Mouse (Mus musculus) large intestine, adult 2 months (tissue): ENCODE measurements around the gene Ppp6r2. TPM values are rescaled to one million over a fixed set of nuclear protein-coding genes. Genes with fewer than 3 reads are reported as not detected.

ENCODE experiments used
- DNase-seq: peaks from one replicate; pipeline ENCODE4 v3.0.0-alpha.2; 2012; ENCODE audit warnings: low read depth, low spot score
- WGBS: fragments of 180-500 bp; shearing (Covaris S2); methylation state at CpG from one replicate; pipeline ENCODE4 v1.1.7; 2018; 5-methylcytosine and 5-hydroxymethylcytosine counted together
- polyA plus RNA-seq: library from polyadenylated mRNA; depleted of rRNA; stranded (reverse); fragments of >200 nt; gene quantifications from 2 replicates; pipeline ENCODE4 v1.2.3, GENCODE M21; 2012

Gene Ppp6r2
- polyA plus RNA-seq, 1 experiment: 41.0 TPM

DNA sequence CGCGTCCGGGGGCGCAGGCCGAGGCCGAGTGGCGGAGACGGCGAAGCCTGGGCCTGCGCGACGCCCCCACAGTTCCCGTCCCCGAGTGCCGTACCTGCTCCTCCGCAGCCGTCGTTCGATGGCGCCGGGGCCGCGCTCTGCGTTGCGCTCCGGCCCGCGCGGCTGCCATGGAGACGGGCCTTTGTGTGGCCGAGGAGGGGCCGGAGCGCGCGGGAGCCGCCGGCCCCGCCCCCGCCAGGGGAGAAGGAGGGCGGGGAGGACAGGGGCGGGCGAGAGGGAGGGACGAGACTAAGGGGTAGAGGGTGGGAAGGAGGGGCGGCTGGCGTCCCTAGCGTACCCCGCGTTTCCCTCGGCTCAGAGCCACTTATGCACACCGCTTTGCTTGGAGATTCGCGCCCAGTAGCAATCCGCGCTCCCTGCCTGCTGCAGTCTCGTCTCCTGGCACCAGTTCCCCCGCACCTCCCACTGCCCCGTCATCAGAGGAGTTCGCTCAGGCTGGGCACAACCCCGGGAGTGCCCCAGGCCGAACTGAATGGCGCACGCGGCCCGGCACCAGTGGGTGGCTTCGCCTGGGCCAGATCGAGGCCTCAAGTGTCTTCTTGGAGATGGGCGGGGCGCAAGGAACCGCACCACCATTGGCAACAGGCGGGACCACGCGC, 30.7 kb upstream of the Ppp6r2 start, which contains the start of gene Plxnb2:
TSS of gene Plxnb2 (minus strand) at position 218 of the 659 bp plus-strand sequence.
- no peak for DNase-seq
- under 1% methylated on average over 72 of the region's 72 CpGs for WGBS

DNA sequence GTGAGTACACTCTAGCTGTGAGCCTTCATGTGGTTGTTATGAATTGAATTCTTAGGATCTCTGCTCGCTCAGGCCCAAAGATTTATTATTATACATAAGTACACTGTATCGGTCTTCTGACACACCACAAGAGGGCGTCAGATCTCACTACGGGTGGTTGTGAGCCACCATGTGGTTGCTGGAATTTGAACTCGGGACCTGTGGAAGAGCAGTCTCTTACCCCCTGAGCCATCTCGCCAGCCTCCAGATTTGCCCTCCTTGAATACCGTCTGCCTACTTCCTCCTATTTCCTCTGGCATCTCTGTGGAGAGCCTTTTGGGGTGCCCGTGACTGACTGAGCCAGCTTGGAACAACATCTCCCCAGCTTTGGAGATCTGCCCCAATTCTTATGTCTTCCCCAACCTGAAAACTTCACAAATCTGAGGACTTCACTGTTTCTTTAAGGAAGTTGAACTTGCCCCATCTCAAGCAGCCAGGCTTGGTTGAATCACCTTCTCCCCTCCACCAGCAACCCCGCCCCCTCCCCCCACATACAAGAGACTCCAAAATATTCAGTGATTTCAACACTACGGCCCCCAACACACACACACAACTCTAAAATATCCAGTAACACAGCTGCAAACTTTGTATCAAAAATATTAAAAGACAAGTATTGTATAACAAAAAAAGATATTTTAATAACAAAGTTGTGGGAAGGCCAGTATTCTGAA, 29.6 kb upstream of the Ppp6r2 start:
- WGBS: 64% methylated on average over 10 of the region's 10 CpGs
- no peak for DNase-seq

DNA sequence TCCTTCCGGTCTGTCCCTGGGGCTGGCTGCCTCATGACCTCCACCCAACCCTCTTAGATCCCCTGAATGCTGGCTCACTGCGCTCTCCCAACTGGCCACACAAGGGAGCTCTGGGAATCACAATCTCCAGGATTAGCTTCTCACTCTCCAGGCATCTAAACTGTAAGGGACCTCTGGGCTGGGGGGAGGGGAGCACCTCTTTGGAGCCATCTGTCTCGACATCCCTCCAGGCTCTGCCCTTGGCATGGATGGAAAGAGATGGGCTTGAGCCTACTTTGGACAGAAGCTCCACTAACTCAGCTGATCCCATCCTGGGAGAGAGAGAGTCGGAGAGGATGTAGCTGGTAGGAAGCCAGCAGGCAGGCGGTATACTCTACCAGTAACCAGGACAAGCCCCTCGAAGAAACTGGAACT, 29.0 kb upstream of the Ppp6r2 start:
- WGBS: 56% methylated on average over 6 of the region's 6 CpGs
- no peak for DNase-seq

DNA sequence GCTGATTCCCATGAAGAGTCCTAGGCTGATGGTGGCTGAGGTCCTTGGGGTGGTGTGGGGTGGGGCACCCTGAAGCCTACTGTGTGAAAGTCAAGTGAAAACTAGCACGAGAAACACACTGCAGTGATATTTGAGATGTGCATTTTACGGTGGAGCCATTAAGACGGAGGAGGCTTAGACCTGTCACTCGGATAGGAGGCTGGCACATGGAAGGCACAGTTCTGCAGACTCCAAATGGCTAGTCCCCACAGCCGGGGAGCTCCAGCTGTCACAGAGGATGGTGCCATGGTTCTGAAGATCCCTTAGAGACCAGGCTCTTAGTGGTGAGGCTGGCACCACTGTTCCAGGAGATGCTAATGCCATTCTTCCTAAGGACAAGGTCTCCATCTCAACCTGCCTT, 28.5 kb upstream of the Ppp6r2 start:
- WGBS: 73% methylated on average over 5 of the region's 5 CpGs
- DNase-seq: no peak

DNA sequence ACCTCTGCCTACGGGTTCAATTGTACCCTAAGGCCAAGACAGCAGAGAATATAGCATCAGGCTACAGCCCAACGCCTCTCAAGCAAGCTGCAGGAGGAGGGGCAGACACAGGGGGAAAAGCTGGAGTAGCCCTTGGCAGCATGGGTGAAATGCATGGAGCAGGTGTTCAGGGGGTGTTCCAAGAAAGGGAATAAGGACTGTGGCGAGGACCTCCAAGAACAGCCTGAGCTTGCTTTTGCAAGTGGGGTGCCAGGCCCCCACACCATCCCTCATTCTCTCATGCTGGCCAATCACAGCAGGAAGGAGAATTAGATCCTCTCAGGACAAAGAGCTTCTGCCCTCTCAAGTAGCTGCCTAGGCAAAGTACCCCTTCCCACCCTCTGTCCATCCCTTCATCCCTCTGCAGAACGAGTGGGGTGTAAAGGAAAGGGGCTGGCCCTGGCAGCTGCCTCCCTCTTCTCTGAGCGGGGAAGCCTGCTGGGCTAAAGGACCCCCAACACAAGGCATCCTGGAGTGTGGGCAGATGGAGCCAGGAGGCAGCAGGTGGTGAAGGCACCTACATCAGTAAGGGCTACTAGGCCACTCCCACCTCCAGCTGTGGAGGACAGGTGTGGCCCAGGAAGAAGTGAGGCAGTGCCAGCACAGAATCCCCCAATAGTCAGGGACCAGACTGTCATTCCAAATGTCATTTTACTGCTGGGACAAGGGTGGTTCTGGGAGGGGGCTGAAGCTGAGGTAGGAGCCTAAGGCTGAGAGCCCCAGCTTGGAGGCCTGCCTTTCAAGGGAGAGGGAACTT, 27.0 kb upstream of the Ppp6r2 start:
- WGBS: 85% methylated on average over 5 of the region's 5 CpGs
- DNase-seq: no peak

DNA sequence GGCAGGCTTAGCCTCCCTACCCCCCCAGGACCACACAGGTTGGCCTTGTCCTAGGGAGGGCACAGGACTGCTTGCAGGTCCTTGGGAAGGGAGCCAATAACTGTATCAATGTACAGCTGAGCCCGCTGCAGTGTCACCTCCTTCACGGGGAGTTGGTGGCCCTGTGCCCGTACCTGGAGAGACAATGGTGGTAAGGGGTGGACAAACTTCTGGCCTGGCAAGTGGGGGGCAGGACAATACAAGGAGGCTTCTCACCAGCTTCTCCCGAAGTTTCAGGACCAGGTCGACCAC, 26.5 kb upstream of the Ppp6r2 start:
- 78% methylated on average over 5 of the region's 5 CpGs for WGBS
- DNase-seq: no peak

DNA sequence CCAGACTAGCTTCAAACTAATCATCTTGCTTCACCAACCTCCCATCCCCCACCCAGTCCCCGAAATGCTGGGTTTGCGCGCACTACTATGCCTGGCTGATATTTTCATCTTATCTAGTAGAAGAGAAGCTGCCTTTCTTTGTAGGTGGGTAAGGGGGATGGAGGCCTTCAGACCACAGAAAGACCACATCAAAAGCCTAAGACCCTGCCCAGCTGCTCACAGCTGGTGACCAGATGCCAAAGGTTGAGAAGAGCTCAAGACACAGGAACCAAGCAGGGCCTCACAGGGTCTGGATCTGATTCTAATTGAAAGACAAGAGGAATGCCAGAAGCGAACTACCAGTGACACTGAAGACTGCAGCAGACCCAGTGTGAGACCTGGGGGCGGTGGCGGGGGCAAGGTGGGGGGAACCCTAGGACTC, 16.1 kb upstream of the Ppp6r2 start:
- no peak for DNase-seq
- WGBS: 57% methylated on average over 6 of the region's 6 CpGs

DNA sequence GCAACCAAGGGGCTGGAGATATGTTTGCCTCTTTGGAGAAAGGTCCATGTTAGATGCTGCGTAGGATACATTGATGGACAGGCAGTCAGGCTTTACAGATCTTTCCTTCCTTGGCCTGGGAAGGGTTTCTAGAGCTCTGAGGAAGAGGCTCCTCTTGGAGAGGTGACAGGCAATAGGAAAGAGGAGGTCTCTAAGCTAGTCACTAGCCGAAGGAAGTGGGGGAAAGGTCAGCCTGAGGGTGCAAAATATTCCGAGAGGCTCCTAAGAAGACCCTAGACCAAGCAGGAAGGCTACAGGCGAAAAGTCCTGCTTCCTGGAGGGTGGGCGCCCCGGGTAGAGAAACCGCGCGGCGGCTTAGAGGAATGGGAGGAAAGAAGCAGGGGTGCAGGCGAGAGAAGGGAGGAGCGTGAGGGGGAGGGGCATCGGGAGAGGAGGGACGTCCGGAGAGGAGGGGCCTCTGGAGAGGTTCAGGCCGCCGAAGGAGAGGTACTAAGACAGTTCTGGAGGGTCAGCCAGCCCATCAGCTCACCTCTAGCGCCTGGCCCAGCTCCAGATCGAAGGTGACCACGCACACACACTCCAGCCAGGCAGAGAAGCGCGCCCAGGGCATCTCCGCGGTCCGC, 15.6 kb upstream of the Ppp6r2 start:
- DNase-seq: no peak
- 2% methylated on average over 25 of the region's 25 CpGs for WGBS

DNA sequence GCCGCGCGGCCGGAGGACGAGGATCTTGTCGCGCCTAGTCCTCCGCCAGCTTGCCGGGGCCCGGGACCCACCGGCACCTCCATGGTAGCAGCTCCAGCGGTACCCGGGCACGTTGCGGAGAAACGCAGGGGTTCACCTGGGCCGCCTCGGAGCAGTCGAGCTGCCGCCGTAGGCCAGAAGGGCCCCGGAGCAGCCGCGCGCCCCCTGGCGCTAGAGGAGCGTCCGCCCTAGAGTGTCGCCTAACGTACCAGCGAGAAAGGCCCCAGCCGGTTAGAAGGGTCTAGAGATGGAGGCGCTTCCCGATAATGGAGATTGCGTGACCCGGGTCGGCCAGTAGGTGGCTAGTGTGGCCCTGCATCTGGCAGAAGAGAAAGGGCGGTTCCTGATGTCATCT, 15.0 kb upstream of the Ppp6r2 start, which contains the start of gene Dennd6b:
TSS of gene Dennd6b (minus strand) at position 184 of the 394 bp plus-strand sequence.
- under 1% methylated on average over 38 of the region's 38 CpGs for WGBS
- DNase-seq: peak; percentile 89

DNA sequence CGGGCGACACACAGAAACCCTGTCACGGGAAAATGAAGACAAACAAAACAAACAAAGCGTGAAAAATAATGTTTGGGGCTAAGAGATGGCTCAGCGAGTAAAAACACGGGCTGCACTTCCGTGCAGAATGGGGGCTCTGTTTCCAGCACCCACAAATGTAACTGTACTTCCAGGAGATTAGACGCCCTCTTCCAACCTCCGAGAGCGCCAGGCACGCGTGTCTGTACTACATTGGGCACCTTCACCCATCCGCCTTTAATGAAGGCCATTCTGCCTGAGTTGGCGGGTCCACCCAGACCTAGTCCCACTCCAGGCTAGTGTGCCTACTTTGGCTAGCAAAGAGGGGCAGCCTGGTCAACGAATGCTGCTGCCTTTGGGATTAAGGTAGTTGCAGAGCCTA, 14.3 kb upstream of the Ppp6r2 start:
- WGBS: 62% methylated on average over 15 of the region's 15 CpGs
- no peak for DNase-seq

DNA sequence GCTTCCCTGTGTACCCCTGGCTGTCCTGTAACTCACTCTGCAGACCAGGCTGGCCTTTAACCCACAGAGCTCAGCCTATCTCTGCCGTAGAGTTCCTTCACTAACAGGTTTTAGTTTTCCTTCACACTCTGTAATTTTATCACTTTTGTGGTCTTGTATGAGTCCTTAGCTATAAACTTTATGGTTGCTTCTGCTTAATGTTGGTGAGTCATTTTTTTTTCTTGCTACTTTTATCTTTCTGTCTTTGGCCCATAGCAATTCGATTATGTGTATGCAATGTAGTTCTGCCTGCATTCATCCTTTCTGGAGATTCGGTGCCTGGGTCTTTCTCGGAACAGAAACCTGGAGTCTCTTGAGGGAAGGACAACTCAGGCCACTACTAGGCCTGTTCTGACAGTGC, 3.9 kb upstream of the Ppp6r2 start:
- 38% methylated on average over 4 of the region's 4 CpGs for WGBS
- DNase-seq: no peak

DNA sequence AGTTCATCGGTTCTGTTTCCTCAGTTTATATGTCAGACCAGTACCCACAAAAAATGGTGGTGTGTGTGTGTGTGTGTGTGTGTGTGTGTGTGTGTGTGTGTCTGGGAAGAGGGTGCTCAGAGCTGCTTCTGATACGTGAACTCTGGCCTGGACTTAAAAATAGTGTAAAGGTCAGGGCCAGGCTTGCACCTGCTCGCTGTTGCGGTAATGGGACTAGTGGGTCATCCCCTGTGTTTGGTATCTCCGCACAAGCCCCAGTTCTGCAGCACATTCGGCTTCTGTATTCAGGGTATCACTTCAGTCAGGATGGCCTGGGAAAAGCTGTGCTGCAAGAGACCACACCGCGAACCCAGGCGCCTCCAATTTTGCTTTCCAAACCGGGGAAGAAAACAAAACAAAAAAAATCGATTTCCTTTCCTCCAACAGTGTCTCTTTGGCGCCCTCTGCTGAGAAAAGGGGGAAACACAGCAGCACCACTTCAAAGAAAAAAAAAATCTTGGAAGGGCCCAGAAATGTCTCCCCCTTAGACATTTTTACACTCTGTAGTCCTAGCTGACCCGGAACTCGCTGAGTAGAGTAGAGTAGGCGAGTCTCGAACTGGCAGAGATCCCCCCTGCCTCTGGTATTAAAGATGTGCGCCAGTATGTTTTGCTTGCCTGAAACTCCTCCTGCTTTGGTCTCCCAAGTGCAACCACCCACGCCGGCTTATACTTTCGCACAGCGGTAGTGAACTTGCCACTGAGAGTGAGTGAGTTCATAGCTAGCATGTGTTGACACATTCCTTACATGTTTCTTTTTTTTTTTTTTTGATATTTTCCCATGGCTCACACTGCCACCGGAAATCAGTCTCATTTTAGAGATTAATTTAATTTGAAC, 1.2 kb upstream of the Ppp6r2 start:
- WGBS: 4% methylated on average over 22 of the region's 22 CpGs
- peak; percentile 78 for DNase-seq

DNA sequence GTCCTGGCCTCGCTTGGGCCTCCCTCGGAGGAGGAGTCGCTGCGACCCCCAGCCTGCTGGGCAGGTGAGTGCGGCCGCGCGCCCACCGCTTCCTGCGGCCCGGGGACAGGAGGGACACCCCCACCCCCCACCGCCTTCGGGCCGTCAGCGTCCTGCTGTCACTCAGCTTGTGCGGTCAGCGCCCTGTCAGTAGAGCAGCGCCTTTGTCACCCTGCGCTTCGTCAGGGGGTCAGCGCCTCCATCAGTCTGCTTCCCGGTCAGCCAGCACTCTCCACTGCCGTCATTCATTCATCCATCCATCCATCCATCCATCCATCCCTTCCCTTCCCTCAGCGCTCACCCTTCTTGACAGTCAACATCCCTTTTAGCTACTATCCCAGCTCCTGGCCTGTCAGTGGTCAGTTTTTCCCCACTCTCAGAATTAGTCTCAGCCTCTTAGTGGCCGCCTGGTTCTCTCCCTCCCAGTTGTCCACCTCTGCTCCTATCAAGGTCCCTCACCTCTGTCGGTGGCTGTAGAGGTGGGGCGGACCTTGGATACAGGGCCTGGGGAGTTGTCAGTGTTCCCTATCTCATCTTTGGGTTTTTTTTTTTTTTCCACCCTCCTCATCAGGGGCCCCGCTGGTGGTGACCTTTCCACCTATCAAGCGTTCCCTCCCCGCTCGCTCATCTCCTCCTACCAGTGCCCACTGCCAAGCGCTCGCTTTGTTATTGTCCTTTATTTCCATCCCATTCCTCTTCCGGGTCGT, 536 bp downstream of the Ppp6r2 start:
- 4% methylated on average over 33 of the region's 35 CpGs for WGBS
- DNase-seq: no peak

DNA sequence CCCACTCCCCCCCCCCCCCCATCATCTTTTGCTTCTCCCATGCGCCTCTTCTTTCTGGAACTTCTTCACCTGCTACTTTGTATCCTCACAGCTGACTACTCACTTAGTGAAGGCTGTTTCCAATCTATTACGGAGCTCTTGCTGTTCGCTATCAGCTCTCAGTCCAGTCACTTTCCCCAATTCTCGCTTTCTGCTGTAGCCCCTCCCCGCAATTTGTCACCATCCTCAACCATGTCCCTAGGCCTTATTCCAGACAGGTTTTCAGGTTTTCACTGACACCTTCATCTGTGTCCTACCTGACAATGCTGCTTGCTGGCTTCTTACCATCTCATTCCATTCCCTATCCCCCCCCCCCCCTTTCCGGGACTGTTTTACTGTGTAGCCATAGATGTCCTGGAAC, 1.1 kb downstream of the Ppp6r2 start:
- WGBS: 80% methylated on average over 6 of the region's 6 CpGs
- no peak for DNase-seq

DNA sequence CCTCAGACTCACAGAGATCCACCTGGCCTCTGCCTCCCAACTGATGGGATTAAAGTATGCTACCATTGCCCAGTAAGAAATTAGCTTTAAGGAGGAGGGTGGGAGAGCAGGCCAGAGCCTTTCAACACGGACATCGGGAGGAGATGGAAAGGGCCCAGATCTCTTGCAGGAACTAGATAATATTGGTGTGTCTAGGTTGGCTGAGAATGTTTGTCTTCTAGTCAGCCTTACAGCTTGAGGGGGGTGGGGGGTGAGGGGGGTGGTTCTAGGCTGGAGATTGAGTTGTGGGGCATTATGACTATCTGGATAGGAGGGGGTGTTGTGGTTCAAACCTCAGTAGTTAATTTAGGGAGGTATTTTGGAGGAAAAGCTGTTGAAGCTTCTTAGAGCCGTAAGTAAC, 2.2 kb downstream of the Ppp6r2 start:
- 80% methylated on average over 3 of the region's 3 CpGs for WGBS
- no peak for DNase-seq

DNA sequence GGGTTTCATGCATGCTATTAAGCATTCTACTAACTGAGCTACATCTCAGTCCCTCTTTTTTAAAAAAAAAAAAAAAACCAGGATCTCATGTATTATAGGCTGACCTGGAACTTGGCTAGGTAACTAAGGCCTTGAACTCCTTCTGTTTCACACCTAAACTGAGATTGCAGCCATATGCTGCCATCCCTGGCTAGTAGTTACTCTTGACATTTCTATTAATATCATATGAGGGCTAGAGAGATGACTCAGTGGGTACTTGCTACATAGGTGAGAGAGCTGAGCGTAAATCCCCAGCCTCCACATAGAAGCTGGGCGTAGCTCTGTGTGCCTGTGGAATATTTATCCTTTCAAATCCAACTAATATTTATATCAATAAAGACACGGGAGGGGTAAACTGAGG, 3.6 kb downstream of the Ppp6r2 start:
- WGBS: 96% methylated on average over 3 of the region's 3 CpGs

DNA sequence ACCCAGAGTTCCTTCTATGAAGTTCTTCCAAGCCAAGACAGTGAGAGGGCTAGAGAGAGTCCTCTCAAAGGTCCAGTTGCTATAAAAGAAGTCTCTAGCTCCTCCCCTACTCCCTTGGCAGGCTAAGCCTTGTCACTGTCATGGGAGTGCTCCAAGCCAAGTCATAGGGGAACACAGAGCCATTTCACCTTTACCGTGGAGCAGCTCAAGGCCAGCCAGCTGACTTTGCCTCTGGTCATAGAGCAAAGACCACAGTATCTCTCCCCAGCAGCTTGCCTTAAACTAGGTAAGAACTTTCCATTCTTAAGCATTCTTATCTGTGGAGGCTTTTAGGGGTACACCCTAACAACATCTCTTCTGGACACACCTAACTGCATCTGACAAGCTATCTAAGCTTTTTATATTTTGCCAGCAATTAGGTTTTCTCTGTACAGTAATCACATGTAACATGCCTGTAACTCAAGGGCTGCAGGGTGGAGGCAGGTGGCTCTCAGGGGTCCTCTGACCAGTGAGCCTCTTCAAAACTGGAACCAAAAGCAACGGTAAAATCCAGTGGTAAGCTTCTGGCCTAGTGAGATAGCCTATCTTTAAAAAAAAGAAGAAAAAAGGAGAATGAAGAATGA, 4.4 kb downstream of the Ppp6r2 start:
- WGBS: 73% methylated on average over 2 of the region's 2 CpGs
- no peak for DNase-seq

More for the DNA sequence above, 3.6 kb downstream of the Ppp6r2 start:
- DNase-seq: no peak

DNA sequence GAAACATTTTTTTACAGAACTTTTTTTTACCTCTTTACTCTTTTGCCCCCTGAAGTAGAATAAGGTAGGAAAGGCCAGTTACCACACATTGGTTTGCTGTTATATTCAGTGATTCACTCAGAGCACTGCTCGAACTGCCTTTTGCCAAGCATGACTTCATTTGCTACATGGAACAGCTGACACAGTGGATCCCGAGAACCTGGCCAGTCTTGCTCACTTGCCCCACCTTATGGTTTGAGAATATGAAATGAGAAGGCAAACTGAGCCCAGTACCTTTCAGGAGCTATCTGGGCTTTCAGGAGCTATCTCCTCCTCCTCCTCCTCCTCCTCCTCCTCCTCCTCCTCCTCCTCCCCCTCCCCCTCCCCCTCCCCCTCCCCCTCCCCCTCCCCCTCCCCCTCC, 22.2 kb downstream of the Ppp6r2 start:
- no peak for DNase-seq
- 32% methylated on average over 2 of the region's 2 CpGs for WGBS
